Mouse (Mus musculus): ENCODE results near the gene Cypt3.

- TF ChIP-seq CTCF (IDR thresholded peaks at IDR 0.05; ENCODE audit: insufficient read depth, low read length) (no peak), POLR2A (IDR thresholded peaks at IDR 0.05; ENCODE audit: borderline replicate concordance, extremely low read depth, low read depth, low read length) (no peak)
Measured at GRCm38 (mm10) chrX:153564650-153565049, 6.3 kb downstream of the Cypt3 start.
